In the genomic region with DNA sequence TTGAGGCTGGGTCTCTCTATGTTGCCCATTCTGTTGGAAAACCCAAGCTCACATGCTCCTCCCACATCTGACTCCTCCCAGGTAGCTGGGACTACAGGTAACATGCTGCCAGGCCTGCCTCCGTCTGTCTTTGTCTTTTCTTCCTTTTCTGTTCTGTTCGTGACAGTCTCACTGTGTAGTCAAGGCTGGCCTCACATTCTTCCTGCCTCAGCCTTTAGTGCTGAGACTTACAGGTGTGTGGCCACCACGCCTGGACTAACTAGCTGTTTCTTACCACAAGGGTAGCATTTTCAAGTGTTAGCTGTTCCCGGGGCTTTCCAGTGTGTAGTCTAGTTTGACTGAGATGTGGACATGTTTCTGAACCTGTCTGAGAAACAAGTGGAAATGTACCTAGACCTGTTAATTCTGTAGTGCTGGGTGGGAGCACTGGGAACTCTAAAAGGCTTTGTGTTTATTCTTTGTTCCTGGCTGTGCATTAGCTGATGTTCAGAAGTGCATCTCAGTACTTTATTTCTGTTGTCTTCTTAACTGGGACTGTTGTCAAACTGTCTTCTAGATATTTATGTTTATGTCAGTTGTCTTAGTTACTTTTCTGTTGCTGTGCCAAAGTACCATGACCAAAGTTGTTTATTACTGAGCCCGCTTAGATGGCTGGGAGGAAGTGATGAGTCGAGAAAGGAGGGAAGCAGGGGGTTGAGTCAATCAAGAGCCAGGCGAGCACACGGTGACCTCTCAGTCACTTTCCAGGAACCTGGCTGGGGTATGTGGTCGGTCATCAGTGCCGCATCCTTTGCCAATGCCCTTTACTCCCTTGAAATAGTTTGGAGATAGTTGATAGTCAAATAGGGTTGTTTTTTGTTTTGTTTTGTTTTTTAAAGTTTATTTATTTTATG, we compare ENCODE assay signal across 10 mouse cellular contexts. TPM values are rescaled to one million over a fixed set of nuclear protein-coding genes. Genes with fewer than 3 reads are reported as not detected.
DNase-seq lines count a peak whose midpoint lies in the region; ATAC-seq and TF ChIP-seq lines count a peak whose summit lies in the region.
"Had no signal": no experiment of that assay in that cellular context is flagged by ENCODE, and none has a peak within 500 bp of the region (broad histone marks: within the 10 kb centered on the region; RNA-seq: fewer than 3 reads in every experiment).

No protein-coding gene starts in this region.

- intact Hi-C loops in heart, postnatal 14 days (cut with DNase I): loop anchor here (2.0 kb wide), 1 partner anchor 17 kb away; no protein-coding TSS in a partner anchor

- peak overlapping the region; percentile 56; the same call in 1 of the 2 replicates for H3K9ac ChIP-seq in heart, embryonic 16.5 days (ENCODE audit: low read length)
- H3K9ac ChIP-seq: limb, embryonic 15.5 days had no signal

- peaks cover 7% of the 10 kb centered on the region for H3K36me3 ChIP-seq in heart, embryonic 16.5 days (ENCODE audit: control insufficient read depth, insufficient read depth)
- peaks cover 26% of the 10 kb centered on the region for H3K36me3 ChIP-seq in E14TG2a.4 (ENCODE audit: insufficient read depth, low read length)

- no peak for DNase-seq in heart, postnatal 14 days
- DNase-seq in 416B (ENCODE audit: low read depth) (peak; percentile 66), MN1 (ENCODE audit: low spot score) (no peak)
- peak; percentile 57 for DNase-seq in lung, postnatal 36 days
- DNase-seq in frontal cortex, postnatal 10 days (ENCODE audit: low spot score in 2 of 2): no peak
- DNase-seq in left cerebral cortex, adult 18-20 months (ENCODE audit: low spot score in 2 of 2): no peak
- DNase-seq: cerebellum, adult 11-12 months had no signal

- H3K9me3 ChIP-seq in heart, embryonic 16.5 days (replicated peaks; ENCODE audit: control insufficient read depth, low read length): no peaks in the 10 kb centered on the region
- no peaks in the 10 kb centered on the region for H3K9me3 ChIP-seq in E14TG2a.4 (ENCODE audit: low read length)
- H3K9me3 ChIP-seq: limb, embryonic 15.5 days had no signal

- H3K4me2 ChIP-seq in heart, embryonic 16.5 days (ENCODE audit: low read depth, low read length): peak overlapping the region; percentile 45; the same call in 1 of the 2 replicates
- H3K4me2 ChIP-seq: limb, embryonic 15.5 days had no signal

- H3K27me3 ChIP-seq in heart, embryonic 16.5 days (ENCODE audit: control insufficient read depth, insufficient read depth, low read length): no peaks in the 10 kb centered on the region
- H3K27me3 ChIP-seq in E14TG2a.4 (ENCODE audit: insufficient read depth, low read length): no peaks in the 10 kb centered on the region
- H3K27me3 ChIP-seq: limb, embryonic 15.5 days had no signal

- WGBS in heart, embryonic 16.5 days: 44% methylated on average over 10 of the region's 10 CpGs

- TF ChIP-seq CTCF in E14TG2a.4 (conservative IDR thresholded peaks at IDR 0.05; ENCODE audit: low read length): no peak

- peak overlapping the region; percentile 87 for H3K27ac ChIP-seq in heart, embryonic 16.5 days (ENCODE audit: low read length)

- no peak for ATAC-seq in heart, embryonic 16.5 days (replicated peaks; ENCODE audit: extremely low read depth, insufficient read depth, low FRiP score)

- peaks cover 53% of the 10 kb centered on the region for H3K4me1 ChIP-seq in heart, embryonic 16.5 days (ENCODE audit: control insufficient read depth, insufficient read depth, low read length)
- H3K4me1 ChIP-seq in E14TG2a.4 (replicated peaks; ENCODE audit: low read depth, low read length): peaks cover 76% of the 10 kb centered on the region

- H3K4me3 ChIP-seq in heart, embryonic 16.5 days (ENCODE audit: low read length): no peak overlapping the region
- H3K4me3 ChIP-seq in E14TG2a.4 (replicated peaks; ENCODE audit: low read length): 0 out of 2 replicates have a peak overlapping the region, but pooled peaks have one; percentile 26
- H3K4me3 ChIP-seq: limb, embryonic 15.5 days had no signal

RNA-seq across cellular contexts. Expression of a gene that starts 18.9 kb away (rescaled TPM):
- polyA plus RNA-seq in heart, embryonic 16.5 days (2015; fragmentation: Nextera tagmentation; extraction: Ambion mirVana): 24.6 and 28.2 TPM in 2 replicates
- total RNA-seq in heart, postnatal 14 days (2021): 10 to 100 TPM; 80.1 to 91.4 TPM
- total RNA-seq in left cerebral cortex, adult 18-20 months (2021): 100 to 1,000 TPM; 251 to 285 TPM

RNA-seq across cellular contexts. Expression of a gene that starts 28.7 kb away (rescaled TPM):
- polyA plus RNA-seq in heart, embryonic 16.5 days (2015; fragmentation: Nextera tagmentation; extraction: Ambion mirVana): 151 and 206 TPM in 2 replicates
- 10 to 100 TPM; 40.2 to 57.8 TPM for total RNA-seq in heart, postnatal 14 days (2021)
- total RNA-seq in left cerebral cortex, adult 18-20 months (2021): 10 to 100 TPM; 45.8 to 48.0 TPM

RNA-seq across cellular contexts. Expression of a gene that starts 34.2 kb away (rescaled TPM):
- 37.3 and 46.5 TPM in 2 replicates for polyA plus RNA-seq in heart, embryonic 16.5 days (2015; fragmentation: Nextera tagmentation; extraction: Ambion mirVana)
- 10 to 100 TPM; 20.2 to 23.7 TPM for total RNA-seq in heart, postnatal 14 days (2021)
- 10 to 100 TPM; 33.7 to 36.4 TPM for total RNA-seq in left cerebral cortex, adult 18-20 months (2021)

Comparison
In these comparisons a context has a peak if more than half of its experiments do, and no peak if none do; other contexts are left out.
1. DNase-seq: peak in 416B (single experiment) and lung, postnatal 36 days (single experiment); none in heart, postnatal 14 days (0 of 2), frontal cortex, postnatal 10 days (0 of 2), left cerebral cortex, adult 18-20 months (0 of 2) and MN1 (single experiment).